Mouse (Mus musculus) spleen, adult 2 months (tissue): ENCODE data around the gene Ppp1r1c.

Experiments
- CTCF ChIP-seq: fragments of 200-500 bp; IDR thresholded peaks from 2 replicates; pipeline ENCODE4 v1.5.1; 2011; ENCODE audit warnings: mild to moderate bottlenecking, inconsistent platforms; ENCODE audit not compliant: insufficient read depth, insufficient read length, insufficient replicate concordance; ENCODE audit errors: extremely low read depth
- POLR2A ChIP-seq: fragments of 200-500 bp; IDR thresholded peaks from 2 replicates; pipeline ENCODE4 v1.6.1; 2011; ENCODE audit warnings: low read depth, low read length, inconsistent platforms

DNA sequence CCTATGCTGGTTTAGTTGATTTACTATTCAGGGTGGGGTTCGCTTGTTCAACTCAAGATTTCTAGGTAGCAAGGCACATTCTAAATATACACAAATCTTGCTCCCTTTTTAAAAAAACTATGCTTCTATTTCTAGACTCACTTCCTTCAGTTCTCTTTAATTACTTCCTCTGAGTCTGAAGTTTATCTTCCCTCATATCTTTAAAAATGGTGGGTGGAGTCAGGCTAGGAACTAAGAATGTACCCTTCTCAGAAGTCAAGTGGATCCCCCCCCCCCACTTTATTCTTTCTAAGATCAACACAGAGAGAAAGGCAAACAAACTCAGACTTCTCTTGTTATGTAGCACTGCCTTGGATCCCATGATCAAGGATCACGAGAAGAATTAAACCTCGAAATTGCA, 57.5 kb downstream of the Ppp1r1c start:
- no peak for TF ChIP-seq POLR2A
- no peak for TF ChIP-seq CTCF
